Mouse (Mus musculus): ENCODE results near the gene Selplg.

Gene Selplg

DNA sequence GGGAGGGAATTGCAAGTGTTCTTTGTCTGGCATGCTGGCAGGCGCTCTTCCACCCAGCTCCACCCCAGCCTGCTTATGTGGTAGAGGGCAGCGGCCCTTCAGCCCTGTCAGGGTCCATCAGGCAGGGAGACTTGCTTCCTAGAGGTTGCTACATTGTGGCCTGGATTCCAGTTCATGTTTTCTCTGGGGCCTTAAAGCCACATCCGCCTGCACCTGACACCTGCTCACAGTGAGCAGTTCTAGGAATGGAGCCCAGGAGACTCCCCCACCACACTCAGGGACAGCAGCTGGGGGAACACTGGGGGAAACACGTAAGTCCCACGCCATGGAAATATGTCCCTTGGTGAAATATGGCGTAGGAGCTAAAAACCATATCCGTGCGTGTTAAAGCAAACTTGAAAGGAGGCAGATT is at the start of gene Selplg:
TSS of gene Selplg (minus strand) at position 155 of the 412 bp plus-strand sequence.
- no peak for DNase-seq

DNA sequence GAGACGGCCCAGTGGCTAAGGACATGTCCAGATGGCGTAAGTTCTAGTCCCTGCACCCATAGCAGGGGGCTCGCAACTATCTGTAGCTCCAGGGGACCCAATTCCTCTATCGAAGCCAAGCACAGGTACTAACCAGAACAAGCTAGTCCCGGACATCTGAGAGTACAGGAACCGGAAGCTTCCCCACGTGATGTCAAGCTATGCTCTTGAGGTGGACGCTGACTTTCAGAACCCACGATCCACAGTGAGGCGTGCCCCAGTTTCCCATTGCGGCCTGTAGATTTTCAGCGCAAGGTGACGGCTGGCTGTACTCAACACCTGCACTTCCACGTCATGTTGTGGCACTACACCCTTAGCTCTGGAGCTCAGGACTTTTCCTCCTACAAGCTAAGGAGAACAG is 48.7 kb upstream of the Selplg start:
- DNase-seq: no peak

DNA sequence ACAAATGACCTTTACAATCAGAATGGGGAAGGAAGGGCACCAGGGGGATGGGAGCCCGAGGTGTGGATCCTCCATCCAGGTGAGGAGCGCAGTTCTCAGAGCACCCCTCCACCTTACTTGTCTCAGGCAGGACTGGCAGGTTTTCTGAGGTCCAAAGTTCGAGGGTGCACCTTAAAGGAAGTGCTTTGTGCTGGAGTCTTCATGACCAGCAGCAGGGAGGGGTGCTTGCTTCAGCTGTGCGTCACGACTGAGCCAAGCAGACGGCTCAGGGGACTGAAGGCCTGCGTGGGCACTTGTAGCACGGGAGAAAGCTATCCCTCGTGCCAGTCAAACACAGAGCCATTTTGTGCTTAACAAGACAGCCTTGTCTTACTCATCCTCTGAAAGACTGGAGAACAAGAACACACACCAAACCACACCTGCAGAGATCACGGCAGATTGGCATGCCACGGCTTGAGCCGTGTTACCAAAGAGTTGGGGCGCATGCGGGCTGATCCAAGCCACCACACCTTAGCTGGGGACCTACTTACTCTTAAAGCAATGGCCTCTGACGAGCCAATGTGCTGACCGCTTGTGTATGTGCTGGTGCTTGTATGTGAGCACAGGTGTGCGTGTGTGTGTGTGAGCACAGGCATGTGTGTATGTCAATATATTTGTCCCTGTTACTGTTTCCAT is 46.6 kb upstream of the Selplg start:
- no peak for DNase-seq

DNA sequence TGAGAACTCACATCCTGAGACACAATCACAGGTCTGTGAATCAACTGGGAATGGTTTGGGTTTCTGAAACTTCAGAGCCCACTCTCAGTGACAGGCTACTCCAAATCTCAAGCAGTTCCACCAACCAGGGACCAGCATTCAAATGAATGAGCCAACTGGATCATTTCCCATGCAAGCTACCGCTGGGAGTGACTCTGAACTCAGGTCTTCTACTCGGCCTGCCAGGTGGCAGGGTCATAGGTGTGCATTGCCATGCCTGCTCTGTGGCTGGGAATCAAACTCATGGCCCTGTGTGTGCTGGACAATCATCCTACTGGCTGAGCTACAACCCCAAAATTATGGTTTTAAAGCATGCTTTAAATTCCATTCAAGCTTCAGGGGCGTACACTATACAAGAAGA is 45.1 kb upstream of the Selplg start:
- no peak for DNase-seq

DNA sequence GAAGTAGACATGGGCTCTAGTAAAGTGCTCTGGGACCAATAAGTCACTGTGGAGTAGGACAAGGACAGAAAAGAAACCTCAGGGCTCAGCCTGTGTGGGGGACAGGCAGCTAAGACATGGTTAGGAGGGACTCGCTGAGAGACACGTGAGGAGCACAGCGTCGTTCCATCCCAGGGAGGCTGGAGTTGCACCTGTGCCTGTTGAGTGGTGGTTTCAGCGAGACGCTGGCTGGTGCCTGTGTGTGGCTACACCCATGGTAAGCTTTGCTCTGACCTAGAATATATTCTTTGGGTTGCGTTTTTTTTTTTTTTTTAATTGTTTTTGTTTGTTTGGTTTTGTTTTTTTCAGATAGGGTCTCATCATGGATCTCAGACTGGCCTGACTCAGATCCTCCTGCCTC is 43.7 kb upstream of the Selplg start:
- no peak for DNase-seq

DNA sequence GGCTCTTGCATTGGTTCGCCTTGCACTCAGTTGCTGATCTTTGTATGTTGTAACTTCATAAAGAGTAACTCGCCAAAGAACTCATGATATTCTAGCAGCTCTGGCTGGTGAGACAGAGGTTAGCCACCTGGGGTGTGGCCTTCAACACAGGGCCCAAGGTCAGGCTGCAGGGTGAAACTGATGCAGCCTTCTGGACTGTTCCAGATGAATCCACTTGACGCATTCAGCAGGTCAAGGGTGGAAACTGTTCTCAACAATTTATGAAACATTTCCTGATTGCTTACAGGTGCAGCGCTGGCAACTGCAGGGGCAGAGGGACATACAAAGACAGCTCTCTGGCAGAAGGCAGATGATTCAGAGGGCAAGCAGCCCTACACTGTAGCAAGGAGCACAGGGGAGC is 43.2 kb upstream of the Selplg start:
- DNase-seq: no peak

DNA sequence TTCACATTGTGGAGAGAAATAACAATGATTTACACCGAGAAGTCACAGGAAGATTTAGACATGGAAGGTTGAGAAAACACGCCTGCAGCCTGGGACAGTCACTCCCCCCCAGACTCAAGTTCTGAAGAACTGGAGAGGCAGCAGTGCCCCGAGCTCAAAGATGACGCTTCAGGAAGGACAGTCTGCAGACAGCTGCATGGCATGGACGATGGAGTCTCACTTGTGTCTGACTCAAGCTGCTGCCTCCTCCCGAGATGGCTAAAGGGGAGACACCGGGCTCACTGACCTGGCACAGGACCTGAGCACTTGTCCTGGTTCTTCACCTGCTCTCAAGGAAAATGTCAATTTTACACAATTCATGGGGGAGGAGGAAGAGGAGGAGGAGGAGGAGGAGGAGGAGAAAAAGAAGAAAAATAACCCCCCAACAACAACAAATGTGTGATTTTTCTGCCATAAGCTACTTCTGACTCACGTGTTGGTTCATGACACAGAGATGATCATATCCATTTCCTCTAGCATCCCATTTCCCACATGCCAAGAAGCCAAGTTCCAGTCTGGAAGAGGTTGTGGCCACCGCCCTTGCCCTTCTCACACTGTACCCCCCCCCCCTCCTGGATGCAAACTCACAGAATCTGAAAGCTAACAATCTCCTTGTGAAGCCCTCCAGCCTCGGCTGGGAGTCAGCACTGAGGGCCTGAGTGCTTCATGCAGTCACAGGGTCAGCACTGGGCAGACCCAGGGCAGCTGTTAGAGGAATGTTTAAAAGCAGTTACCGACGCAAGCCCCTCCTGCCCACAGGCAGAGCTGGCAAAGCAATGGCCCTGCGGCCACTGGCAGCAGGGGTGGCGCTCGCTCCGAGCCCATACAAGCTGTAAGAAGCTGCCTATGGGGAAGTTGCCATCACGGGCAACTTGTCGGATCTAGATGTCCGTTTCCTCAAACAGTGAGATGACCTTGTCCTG is 41.9 kb upstream of the Selplg start:
- DNase-seq: no peak

DNA sequence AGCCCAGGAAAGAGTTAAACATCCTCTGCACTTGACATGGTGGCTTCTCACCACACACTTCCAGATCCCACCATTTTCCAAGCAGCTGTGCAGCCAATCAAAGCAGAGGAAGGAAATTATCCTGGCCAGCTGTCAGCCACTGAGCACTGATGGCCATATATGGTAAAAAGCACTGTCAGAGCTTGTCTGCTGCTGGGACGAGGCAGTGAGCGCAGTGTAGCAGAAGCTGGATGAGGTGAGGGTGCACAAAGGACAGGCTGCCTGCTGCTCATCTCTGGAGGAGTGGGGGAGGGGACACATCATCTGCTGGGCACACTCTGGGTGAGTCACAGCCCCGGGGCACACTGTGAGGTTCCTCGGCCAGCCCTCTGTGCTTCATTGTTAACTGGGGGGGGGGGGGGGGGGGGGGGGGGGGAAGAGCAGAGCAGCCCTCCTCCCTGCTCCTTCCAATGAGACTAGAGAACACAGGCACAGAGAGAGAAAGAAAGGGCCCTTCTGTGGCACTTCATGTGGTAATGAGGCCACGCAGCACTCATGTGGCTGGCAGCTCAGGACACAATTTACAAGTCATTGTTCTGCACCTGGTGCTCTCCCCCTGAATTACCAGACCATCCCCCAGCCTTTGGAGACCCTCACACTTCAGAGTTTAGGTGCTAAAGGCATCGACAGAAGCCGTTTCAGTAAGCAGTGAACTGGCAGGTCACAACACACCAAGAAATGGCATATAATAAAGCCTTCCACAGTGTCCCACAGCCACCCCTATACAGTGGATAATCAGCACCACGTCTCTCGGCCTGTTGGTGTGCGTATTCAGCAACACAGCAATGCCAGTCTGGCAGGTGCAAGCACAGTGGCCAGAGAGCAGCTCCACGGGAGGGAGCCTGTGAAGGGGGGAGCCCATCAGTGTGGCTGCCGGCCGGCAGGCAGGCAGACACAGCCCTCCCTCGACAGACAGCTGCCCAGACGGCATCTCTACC is 40.8 kb upstream of the Selplg start:
- DNase-seq: no peak

DNA sequence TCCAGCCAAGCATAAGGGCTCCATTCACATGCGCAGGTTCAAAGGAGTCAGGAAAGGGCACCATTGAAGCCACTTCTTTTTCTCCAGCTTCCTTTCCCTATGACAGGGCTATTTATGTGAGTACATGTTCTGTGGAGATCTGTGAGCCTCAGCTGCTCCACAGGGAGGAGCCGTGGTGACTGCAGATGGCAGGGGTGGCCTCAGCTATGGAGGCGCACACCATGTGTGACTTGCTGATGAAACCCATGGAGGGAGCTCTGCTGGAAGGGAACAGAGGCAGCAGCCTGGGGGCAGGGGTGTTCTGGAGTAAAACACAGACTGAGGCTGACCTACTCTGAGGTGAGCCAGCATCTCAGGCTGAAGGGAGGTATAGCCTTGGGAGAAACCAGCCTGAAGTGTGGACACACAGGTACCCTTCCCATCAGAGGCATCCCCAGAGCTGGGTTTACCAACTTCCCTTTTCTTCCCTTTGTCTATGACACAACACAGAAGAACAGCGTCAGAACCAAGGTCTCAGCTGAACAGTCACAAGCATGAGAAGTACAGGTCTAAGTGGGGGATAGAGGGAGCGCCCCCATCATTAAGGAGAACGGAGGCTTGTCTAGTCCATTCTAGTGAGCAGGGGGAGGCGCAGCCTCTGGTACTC is 39.6 kb upstream of the Selplg start:
- no peak for DNase-seq

DNA sequence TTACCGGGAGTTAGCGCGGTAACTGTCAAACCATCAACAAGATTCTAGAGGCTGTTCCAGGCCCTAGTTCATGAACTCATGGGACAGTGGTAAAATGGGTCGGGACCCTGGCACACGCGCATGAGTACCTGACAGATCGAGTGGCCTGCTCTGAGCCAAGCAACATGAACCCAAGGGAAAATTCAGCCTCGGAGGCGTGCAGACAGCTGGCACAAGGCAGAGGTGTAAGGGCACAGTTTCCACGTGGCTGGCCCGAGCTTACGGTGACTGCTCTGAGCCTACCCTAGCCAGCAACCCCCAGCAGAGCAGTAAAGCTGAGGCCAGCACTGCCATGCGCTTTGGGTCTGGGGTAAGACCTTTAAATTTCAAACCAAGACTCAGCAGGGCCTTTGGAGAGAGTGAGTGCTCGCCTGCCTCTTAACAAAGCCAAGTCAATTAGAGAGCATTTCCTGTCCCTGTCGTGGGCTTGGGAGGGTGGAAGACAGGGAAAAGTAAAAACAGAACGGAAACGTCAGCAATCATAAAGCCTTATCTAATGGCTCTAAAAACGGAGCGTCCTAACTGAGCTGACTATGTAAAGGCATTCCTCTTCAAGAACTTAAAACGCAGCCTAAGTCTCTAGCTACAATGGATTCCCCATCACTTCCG is 38.1 kb upstream of the Selplg start:
- no peak for DNase-seq

DNA sequence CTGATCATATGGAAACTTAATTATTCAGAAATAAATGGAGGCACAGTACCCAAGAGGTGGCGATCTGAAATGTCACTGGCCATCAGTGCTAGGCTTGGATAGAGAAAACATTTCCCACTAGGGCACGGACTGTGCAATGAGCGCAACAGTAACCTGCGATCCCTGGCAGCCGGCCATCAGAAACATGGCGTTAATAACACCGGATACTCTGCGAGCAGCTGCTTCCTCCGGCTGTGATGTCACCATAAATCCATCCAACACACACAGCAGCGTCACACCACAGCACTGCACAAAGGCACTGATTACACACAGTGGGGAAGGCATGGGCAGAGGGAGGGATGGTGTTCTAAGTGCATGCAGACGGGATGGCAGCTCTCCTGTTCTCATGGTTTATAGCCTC is 36.7 kb upstream of the Selplg start:
- no peak for DNase-seq

DNA sequence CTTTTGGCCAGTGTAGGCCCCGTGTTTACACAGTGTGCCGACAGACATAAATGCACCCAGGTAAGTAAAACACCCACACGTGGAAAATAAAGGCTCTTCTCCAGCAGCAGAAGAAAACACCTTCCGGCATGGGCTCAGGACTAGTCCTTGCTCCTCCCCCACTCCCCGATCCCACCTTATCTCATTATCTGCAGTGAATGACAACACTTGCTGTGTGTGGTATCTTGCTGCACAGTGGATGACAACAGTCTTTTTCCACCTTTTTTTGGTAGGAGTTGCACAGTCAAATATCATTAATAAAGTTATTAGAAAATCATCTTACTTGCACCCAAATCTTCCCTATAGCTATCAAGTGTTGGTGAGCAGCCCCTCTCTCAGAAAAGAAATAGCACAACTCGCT is 32.5 kb upstream of the Selplg start:
- DNase-seq: no peak

DNA sequence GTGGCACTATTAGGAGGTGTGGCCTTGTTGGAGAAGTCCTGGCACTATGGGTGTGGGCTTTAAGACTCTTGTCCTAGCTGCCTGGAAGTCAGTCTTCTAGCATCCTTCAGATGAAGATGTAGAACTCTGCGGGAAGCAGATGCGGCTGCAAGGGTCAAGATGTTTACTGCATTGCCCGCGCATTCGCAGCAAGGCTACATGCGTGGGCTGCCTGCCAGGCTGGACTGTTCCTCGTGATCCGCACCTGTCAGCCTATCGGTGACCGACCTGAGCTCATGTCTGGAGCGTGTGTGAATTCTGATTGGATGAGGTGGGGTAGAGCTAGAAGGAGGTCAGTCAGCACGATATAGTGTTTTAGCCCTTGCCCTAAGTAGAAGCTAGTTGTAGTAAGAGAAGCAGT is 31.6 kb upstream of the Selplg start:
- no peak for DNase-seq

DNA sequence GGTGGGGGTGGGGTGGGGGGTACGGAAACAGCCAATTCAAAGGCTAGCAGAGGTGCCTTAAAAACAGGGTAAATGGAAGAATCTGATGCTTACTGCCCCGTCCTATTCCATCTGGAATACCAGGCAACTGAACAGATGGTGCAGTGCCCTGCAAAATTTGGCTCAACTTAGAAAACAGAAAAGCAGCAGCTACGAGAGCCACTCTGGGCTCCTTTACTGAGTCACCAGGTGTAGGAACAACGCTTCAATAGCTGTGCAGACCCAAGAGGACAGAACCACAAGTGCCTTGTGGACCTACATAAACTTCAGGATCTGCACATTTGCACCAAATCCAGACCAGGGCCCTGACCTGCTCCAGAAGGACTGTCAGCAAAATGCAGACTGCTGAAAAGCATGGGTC is 30.0 kb upstream of the Selplg start:
- DNase-seq: peak; percentile 65

DNA sequence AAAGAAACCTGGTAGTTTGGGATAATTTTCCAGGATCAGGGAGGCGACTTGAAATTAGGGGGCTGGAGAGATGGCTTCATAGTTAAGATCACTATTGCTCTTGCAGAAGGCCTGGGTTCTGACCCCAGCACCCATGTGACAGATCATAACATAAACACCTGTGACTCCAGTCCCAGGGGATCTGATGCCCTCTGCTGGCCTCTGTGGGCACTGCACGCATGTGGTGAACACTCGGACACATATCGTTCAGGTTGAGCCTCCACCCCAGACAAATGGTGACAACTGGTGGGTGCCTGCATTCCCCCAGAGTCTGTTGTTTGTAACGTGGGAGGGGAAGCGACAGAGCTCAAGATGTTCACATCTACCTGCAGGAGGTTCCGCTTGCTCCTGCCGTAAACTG is 28.9 kb upstream of the Selplg start:
- DNase-seq: no peak

DNA sequence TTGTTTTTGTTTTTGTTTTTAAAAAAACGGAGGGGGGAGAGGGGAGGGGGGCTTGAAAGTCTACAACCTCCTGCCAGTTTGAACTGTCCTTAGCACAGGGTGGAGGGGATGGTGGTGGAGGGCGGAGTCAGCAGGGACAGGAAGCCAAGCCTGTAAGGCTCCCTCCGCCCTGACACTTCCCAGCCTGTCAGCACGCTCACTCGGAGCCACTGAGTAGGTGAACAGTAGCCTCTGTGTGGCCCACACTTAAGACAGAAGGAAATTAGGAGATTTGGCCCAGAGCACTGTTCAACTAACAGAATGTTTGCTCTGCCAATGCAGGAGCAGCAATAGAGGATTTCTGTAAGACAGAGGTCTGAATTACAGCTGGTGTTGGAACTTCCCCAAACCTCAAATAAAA is 26.5 kb upstream of the Selplg start:
- DNase-seq: no peak

DNA sequence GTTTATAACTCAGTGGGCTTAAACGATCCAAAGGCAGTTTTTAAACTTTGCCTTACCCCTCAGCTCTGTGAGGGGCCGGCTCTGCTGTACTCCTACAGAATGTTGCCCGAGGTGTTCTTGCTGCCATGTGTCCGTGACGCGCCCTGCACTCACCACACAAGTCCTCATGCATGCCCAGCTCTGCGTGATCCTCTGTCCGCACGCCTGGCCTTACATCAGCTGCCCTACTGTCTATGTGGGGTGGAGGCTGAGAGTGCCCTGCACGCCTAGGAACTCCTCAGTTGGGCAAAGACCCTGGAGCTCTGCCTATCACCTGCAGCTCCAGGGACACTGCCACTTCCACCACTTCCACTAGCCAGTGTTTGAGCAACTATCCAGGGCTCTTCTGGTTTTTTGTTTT is 26.1 kb upstream of the Selplg start:
- DNase-seq: no peak

DNA sequence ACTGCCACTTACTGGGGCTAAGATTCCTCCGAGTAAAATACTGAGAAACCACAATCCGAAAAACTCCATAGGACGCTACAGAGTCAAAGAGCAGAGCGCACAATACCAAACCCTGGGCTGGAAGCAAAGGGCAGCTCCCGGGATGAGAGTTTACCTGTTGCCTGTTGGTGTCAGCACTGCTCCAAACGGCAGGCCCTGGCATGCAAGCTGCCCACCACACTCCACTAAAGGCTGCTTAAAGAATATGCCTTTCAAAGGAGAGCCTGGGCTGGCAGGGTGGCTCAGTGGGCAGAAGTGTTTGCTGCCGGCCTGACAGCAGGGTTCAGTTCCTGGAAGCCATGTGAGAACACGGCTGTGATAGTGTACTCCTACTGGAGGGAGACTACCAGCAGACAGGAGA is 25.2 kb upstream of the Selplg start:
- no peak for DNase-seq

DNA sequence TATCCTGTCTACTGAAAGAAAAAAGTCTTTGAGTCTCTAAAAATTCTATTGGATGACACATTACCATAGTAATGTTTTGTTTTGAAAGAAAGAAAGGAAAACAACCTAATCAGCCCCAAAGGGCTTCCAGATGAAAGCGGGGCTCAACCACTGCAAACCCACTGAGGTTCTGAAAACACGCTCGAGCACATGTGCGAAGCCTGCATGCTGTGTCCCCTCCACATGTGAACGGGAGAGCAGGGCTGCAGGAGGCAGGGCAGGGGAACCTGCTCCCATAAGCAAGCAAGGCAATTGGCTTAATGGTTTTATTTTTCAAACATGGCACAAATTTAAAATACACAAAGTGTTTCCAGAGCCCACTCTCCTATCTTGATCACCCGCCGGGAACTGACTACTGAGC is 24.2 kb upstream of the Selplg start:
- no peak for DNase-seq

DNA sequence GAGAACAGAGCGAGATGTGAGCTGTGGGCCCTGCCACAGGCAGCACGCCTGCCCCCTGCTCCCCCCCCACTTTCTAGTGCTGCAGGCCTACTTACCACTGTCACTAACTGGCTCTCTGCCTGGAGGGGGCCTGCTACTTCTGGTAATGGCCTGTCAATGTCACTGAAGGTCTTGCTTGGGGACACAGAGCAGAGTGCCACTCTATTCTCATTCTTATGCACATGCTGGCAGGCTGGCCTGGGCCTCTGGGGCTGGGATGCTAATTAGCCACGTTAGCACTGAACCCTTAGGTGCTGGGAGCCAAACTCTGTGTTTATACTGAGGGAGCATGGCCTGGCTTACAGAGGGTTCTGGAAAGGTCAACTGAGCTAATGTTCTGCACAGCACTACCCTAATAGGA is 23.3 kb upstream of the Selplg start:
- DNase-seq: no peak

DNA sequence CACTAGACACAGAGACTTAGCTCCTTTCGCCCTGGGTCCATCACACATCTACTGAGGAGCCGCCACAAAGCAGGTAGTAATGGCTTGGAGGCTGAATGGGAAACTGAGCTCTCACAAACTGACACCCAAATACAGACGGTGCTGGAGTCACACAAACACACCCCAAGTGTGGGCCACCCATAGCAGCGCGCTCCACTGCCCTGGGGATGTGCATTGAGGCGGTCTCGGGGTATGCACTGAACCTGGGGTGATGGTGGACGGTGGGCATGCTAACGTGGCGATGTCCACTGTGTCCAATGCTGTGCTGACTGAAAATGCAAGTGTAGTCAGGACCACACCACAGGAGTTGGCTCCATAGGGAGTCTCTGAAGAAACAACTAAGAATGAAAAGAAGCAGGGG is 22.7 kb upstream of the Selplg start:
- no peak for DNase-seq

DNA sequence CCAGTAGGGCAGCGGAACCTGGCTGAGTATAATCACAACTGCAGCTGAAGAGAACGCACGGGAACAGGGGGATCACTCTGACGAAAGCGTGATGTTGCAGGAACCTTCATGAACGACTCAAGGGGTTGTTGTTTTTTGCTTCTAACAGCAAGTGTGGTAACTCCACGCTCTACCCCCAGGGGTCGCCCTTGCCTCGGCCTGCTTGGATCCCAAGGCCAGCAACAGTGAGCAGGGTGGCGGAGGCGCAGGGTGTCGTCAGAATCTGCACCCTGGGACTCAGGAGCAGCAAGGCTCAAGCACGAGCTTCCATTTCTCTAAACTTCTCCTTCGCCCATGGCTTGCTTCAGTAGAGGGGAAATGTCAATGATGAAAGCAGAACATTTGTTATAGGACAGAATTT is 22.1 kb upstream of the Selplg start:
- peak; percentile 89 for DNase-seq
